Mouse (Mus musculus) skeletal muscle tissue, adult 2 months (tissue): Measurements from ENCODE around the gene Tchhl1.
"Not testable (repeated sequence)": the region's sequence is repeated elsewhere in the genome, so short reads cannot be mapped to it uniquely, and the experiment has no call there.

ENCODE experiments used
- DNase-seq: peaks from one replicate; pipeline ENCODE4 v3.0.0-alpha.2; 2012; ENCODE audit warnings: low read depth, low spot score

Gene Tchhl1

DNA sequence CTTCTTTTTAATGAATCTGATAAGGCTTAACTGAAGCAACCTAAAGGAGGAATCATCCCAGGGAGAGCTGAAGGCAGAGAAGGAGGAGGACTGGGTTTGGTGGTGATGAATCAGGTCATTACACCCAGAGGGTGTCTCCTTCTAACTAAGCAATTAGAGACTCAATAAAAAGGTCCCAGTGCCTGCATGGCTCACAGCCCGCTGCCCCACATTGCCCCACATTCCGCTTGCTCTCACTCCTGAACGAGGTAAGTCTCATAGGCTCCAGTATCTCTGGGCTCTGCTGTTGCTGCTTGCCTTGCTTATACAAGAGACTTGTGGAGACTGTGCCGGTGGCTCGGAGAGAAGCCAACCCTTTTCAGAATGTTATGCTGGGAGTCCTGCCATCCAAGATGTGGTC, at the start of gene Tchhl1:
TSS of gene Tchhl1 (plus strand) at position 194 of the 400 bp plus-strand sequence.
- no peak for DNase-seq

DNA sequence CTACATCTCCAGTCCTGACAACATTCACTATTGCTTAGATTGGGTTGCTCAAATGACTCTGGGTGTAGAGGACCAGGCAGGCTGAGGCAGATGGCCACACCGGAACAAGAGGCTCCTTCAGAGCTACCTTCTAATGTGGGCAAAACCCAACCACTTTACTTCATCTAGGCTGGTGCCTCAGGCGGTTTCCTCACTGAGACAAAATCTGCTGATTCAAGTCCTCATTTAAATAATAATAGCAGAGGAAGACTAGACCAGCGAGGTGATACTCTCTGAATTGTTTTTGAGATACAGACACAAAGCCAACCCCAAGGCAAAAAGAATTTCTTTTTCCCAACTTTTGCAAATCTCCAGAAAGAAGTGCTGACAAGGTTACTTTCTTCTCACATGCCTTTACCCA, 36.9 kb upstream of the Tchhl1 start:
- no peak for DNase-seq

DNA sequence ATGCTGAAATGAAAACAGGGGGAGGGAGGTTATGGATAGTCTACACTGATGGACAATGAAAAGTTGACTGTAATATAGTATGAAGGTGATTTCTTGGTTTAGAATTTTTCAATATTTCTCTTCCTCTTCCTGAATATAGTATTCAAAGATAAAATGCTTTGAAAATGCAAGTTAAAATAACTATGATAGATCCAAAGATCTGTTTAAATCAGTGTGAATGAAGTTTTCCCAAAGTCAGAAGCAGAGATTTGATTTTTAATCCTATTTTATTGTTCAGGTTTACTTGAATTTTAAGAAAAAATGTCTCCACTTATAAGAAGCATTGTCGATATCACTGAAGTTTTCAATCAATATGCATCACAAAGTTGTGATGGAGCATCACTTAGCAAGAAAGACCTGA, 26.5 kb upstream of the Tchhl1 start, which contains the start of gene Tchh:
TSS of gene Tchh (plus strand) at position 301 of the 400 bp plus-strand sequence.
- no peak for DNase-seq

DNA sequence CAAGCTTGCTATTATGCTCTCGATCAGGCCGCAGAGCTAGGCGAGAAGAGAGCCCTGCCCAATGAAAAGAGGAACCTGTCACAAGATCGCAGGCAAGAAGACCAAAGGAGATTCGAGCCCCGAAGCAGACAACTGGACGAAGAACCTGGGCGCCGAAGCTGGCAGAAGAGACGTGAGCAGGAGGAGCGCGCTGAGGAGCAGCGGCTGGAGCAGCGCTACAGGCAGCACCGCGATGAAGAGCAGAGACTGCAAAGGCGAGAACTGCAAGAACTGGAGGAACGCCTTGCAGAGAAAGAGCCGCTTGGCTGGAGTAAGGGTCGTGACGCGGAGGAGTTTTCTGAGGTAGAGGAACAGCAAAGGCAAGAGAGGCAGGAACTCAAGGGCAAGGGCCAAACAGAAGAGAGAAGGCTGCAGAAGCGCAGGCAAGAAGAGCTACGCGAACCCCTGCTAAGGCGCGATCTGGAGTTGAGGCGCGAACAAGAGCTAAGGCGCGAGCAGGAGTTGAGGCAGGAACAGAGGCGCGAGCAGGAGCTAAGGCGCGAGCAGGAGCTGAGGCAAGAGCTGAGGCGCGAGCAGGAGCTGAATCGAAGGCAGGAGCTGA, 25.0 kb upstream of the Tchhl1 start:
- DNase-seq = no peak

DNA sequence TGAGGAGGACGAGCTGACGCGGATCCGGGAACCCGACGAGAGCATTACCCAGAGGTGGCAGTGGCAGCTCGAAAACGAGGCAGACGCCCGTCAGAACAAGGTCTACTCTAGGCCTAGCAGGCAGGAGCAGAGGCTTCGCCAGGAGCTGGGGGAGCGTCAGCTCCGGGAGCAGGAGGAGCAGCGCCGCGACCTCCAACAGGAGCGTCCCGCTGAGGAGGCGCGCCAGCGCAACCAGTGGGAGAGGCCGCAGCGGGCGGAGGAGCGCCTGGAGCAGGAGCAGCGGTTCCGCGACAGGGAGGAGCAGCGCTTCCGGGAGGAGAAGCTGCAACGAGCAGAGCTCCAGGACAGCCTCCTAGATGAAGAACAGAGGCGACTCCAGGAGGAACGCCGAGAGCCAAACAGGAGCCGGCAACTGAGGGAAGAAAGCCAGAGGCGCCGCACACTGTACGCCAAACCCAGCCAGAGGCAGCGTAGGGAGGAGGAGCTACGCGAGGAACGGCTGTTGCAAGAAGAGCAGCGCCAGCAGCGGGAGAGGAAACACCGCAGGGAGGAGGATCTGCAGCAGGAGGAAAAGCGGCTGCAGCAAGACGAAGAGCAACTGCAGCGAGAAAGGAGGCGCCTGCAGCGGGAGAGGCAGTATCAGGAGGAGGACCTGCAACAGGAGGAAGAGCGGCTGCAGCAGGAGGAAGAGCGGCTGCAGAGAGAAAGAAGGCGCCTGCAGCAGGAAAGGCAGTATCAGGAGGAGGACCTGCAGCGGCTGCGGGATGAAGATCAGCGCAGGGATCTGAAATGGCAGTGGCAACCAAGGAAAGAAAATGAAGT, 24.0 kb upstream of the Tchhl1 start:
- DNase-seq = peak; percentile 39

DNA sequence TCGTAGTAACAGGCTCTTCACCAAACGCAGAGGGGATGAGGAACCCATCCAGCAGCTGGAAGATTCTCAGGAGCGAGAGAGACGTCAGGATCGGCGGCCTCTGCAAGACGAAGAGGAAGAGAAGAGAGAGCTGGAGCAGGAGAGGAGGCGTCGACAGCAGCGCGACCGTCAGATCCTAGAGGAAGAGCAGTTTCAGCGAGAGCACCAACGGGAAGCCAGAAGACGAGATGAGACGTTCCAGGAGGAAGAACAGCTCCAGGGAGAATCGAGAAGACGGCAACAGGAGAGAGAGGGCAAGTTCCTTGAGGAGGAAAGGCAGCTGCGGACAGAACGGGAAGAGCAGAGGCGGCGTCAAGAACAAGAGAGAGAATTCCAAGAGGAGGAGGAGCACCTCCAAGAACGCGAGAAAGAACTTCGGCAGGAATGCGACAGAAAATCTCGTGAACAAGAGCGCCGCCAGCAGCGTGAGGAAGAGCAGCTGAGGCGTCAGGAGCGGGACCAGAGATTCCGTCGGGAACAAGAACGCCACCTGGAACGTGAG, 23.3 kb upstream of the Tchhl1 start:
- DNase-seq = no peak

DNA sequence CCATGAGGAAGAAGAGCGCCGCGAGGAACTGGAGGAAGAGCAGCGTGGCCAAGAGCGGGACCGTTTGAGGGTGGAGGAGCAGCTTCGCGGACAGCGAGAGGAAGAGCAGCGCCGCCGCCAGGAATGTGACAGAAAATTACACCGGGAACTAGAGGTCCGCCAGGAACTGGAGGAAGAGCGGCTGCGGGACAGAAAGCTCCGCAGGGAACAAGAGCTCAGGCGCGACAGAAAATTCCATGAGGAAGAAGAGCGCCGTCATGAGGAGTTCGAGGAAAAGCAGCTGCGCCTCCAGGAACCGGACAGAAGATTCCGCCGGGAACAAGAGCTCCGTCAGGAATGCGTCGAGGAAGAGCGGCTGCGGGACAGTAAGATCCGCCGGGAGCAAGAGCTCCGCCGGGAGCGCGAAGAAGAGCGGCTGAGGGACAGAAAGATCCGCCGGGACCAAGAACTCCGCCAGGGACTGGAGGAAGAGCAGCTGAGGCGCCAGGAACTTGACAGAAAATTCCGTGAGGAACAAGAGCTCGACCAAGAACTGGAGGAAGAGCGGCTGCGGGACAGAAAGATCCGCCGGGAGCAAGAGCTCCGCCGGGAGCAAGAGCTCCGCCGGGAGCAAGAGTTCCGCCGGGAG, 22.3 kb upstream of the Tchhl1 start:
- DNase-seq = no peak

- not testable (repeated sequence) for DNase-seq
Measured at GRCm38 (mm10) chr3:93446756-93447137, 21.8 kb upstream of the Tchhl1 start.

DNA sequence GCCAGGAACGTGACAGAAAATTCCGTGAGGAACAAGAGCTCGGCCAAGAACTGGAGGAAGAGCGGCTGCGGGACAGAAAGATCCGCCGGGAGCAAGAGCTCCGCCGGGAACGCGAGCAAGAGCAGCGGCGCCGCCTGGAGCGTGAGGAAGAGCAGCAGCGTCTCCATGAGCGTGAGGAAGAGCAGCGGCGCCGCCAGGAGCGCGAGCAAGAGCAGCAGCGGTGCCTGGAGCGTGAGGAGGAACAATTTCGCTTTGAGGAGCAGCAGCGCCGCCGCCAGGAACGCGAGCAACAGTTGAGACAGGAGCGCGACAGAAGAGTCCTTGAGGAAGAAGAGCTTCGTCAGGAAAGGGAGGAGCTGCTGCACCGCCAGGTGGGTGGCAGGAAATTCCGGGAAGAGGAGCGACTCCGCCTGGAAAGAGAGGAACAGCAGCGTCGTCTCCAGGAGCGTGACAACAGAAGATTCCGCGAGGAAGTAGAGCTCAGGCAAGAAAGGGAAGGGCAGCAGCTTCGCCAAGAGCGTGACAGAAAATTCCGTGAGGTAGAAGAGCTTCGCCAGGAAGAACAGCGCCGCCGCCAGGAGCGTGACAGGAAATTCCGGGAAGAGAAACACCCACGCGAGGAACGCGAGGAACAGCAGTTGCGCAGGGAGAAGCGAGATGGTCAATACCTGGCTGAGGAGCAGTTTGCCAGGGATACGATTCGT, 21.3 kb upstream of the Tchhl1 start:
- DNase-seq = no peak

- DNase-seq = no peak
Measured at GRCm38 (mm10) chr3:93466556-93466955, 2.0 kb upstream of the Tchhl1 start.

DNA sequence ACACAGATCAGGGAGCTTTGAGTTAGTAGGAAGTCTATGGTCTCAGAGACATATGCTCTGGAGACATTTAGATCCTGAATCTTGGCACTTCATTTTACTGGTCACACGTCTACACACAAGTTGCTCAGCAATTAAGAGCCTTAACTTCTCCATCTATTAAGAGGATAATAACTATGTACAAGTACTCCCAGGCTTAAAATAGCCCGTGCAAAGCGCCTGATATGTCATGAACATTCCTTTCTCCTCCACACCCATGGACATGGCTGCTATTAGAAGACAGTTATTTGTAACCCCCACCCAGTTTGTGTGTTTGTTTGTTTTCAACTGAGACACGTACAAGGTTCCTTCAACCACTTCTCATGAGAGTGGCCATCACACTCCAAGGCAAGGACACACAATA, 1.4 kb upstream of the Tchhl1 start:
- no peak for DNase-seq

DNA sequence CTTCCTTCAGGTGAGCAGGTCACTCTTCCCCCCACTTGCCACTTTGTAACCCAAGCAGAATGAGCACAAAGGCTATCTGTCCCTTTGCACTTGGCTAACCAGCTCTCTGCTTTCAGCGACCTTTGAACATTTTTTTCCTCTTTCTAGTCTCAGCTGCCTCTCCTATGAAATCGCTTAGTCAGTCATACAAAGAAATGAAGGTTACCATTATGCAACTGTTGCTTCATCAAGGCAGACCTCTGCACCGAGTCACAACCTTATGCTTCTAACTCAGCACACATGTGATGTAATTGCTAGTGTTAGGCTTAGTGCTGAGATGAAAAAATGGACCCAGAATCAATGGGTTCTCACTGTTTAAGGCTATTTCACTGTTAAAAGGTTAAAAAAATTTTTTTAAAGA, 1.1 kb downstream of the Tchhl1 start:
- DNase-seq = no peak

DNA sequence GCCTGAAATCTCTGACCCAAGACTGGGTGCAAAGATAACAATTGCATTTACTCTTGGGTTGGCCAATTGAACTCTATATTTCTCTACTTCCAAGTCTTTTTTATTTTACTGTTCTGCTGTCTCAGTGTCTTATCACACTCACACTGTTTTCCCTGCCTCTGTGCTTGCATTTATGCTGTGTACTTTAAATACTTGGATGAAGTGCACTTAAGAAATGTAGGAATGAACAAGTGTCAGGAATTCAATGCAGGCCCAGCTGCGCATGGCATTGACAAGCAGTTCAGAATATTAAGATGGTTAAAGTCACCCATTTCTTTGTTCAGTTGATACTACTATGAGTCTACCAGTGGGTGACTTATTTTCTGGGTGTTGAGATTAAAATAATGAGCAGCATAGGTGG, 11.5 kb downstream of the Tchhl1 start:
- no peak for DNase-seq

GRCm38 (mm10) chr3:93481982-93482616, 13.5 kb downstream of the Tchhl1 start:
- DNase-seq = no peak

- DNase-seq = no peak
Measured at GRCm38 (mm10) chr3:93485611-93486010, 17.1 kb downstream of the Tchhl1 start.

DNA sequence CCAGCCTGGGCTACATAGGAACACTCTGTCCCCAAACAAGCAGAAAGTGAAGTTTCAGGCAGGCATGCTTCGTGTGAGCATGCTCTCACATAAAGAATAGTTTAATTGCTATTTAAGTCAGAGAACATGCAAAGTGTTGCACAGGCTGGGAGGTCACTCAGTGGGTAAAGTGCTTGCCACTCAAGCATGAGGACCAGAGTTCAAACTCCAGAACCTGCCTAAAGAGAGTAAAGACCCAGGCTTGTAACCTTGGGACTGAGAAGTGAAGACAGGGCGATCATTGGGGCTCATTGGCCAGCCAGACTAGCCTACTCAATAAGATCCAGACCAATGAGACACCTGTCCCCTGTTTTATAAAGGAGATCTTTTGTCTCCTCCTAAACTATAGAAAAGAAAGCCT, 20.0 kb downstream of the Tchhl1 start:
- DNase-seq = no peak

DNA sequence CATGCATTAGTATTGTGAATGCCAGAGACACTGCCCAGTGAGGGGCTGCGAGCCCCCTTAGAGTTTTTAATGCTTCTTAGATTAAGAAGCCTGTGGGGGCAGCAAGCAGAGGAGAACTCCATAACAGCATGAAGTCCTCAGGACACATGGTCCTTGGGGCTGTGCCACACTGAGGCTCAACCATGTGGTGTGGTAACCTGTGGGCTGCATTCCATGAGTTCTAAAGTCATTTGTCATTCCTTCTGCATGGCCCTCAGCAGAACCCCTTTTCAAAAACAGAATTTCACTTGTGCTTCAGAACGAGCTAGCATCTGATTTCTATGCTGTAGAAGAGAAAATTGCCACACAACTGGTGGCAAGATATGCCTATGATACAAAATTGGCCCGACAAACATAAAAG, 23.6 kb downstream of the Tchhl1 start:
- DNase-seq = no peak

DNA sequence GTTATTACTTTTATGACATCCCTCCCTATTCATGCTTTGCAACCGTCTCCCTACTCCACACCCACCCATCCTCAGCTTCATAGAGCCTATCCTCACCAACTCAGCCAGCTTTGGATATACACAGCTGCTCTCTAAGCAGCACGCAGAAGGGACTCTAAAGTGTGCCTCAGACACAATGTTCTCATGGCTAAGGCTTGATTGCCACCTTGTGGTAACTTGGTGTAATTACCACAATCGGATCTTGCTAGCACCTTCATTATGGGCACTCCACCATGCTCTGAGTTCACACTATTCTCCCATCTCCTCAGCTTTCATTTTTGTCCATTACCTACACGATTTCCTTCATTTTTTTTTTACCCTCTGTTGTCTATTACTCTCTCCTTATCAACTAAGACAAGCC, 25.4 kb downstream of the Tchhl1 start:
- peak; percentile 54 for DNase-seq

GRCm38 (mm10) chr3:93494774-93495173, 26.2 kb downstream of the Tchhl1 start:
- not testable (repeated sequence) for DNase-seq

DNA sequence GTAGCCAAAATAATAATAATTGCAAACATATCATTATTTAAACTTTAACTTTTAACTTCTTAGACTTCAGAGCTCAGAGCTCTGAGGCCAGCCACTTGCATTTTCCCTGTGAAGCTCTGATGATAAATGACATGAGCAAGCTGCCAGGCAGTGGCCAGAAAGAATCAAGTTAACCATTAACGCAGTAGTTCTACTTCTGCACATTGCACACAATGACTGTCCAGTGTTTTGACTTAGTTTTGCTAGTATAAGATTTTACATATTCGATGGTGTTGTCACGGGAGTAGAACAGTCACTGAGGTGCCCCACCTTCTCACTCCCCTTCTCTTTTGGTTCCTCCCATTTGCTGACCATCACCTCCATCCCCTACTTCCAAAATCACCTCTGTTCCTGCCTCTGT, 28.6 kb downstream of the Tchhl1 start:
- DNase-seq = no peak

- DNase-seq = no peak
Measured at GRCm38 (mm10) chr3:93499129-93499528, 30.6 kb downstream of the Tchhl1 start.
